Mouse (Mus musculus): Measurements from ENCODE around the gene Pdzd2. TPM values are rescaled to one million over a fixed set of nuclear protein-coding genes. Genes with fewer than 3 reads are reported as not detected.

The Pdzd2 gene
- polyA plus RNA-seq, 1 experiment from 2014 or later = 9.1 TPM

DNA sequence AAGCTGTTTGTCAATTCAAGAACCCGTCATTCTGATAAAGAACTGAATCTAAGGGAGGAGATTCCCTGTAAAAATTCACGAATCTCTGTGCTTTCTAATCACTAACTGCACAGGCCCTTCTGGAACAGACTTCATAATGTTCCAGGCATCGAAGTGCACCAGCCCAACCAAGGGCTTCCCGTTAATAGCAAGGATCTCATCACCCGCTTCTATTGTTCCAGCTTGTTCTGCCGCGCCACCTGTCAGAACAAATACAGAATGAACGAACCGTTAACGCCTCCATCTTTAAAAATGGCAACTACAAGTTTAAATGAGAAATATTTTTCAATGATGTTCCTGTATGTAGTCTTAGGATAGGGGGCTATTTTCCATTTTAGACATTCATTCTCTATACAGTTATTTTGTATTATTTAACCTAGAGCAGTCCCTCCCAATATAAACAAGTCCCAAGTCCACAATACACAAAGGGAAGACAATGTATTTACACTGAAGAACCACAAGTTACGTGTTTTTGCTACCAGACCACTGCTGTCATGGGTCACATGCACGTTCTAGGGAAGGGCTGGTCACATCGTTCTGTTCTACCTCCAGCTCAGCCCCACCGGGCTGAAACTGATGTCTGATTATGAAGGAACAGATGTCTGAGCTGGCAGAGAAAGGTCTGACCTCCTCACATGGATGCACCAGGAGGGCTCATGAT is 377.6 kb downstream of the Pdzd2 start:
- no peak for DNase-seq (ENCODE audit: low spot score)
- peaks cover 5% of the 10 kb centered on the region for H3K36me3 ChIP-seq (ENCODE audit: control insufficient read depth, insufficient read depth, low read length)

GRCm38 (mm10) chr15:12360519-12361212 is 379.1 kb downstream of the Pdzd2 start:
- H3K9me3 ChIP-seq (ENCODE audit: control insufficient read depth, low read length) = no peaks in the 10 kb centered on the region
- no peaks in the 10 kb centered on the region for H3K27me3 ChIP-seq (replicated peaks; ENCODE audit: control insufficient read depth, insufficient read depth, low read length)
- no peak overlapping the region for H3K4me3 ChIP-seq (ENCODE audit: low read depth, low read length)
- no peak for DNase-seq (ENCODE audit: low spot score)
- ATAC-seq (replicated peaks; ENCODE audit: low FRiP score) = no peak
- no peak overlapping the region for H3K4me2 ChIP-seq
- peaks cover under 1% of the 10 kb centered on the region; the same call in 1 of the 2 replicates for H3K4me1 ChIP-seq (replicated peaks; ENCODE audit: control insufficient read depth, insufficient read depth, low read length)
- no peak overlapping the region for H3K27ac ChIP-seq (ENCODE audit: low read depth, low read length)
- H3K36me3 ChIP-seq (ENCODE audit: control insufficient read depth, insufficient read depth, low read length) = peaks cover 5% of the 10 kb centered on the region
- 79% methylated on average over 19 of the region's 19 CpGs for WGBS
- no peak overlapping the region for H3K9ac ChIP-seq (ENCODE audit: low read depth, low read length)

More for the DNA sequence above, 377.6 kb downstream of the Pdzd2 start:
- H3K4me2 ChIP-seq = no peak overlapping the region
- H3K9ac ChIP-seq (ENCODE audit: low read depth, low read length) = no peak overlapping the region
- ATAC-seq (replicated peaks; ENCODE audit: low FRiP score) = no peak
- peaks cover 13% of the 10 kb centered on the region for H3K4me1 ChIP-seq (replicated peaks; ENCODE audit: control insufficient read depth, insufficient read depth, low read length)
- H3K27me3 ChIP-seq (replicated peaks; ENCODE audit: control insufficient read depth, insufficient read depth, low read length) = no peaks in the 10 kb centered on the region
- H3K27ac ChIP-seq (ENCODE audit: low read depth, low read length) = no peak overlapping the region
- WGBS = 87% methylated on average over 14 of the region's 14 CpGs
- H3K4me3 ChIP-seq (ENCODE audit: low read depth, low read length) = no peak overlapping the region
- no peaks in the 10 kb centered on the region for H3K9me3 ChIP-seq (ENCODE audit: control insufficient read depth, low read length)

- H3K4me2 ChIP-seq = no peak overlapping the region
- ATAC-seq (replicated peaks; ENCODE audit: low FRiP score) (no peak), DNase-seq (ENCODE audit: low spot score) (no peak)
- no peak overlapping the region for H3K9ac ChIP-seq (ENCODE audit: low read depth, low read length)
- no peak overlapping the region for H3K4me3 ChIP-seq (ENCODE audit: low read depth, low read length)
- no peaks in the 10 kb centered on the region for H3K27me3 ChIP-seq (replicated peaks; ENCODE audit: control insufficient read depth, insufficient read depth, low read length)
- H3K27ac ChIP-seq (ENCODE audit: low read depth, low read length) = no peak overlapping the region
- peaks cover 15% of the 10 kb centered on the region for H3K36me3 ChIP-seq (ENCODE audit: control insufficient read depth, insufficient read depth, low read length)
- no peaks in the 10 kb centered on the region for H3K4me1 ChIP-seq (replicated peaks; ENCODE audit: control insufficient read depth, insufficient read depth, low read length)
- H3K9me3 ChIP-seq (ENCODE audit: control insufficient read depth, low read length) = no peaks in the 10 kb centered on the region
- WGBS = 86% methylated on average over 5 of the region's 5 CpGs
Measured at GRCm38 (mm10) chr15:12358384-12358783, 381.3 kb downstream of the Pdzd2 start.

DNA sequence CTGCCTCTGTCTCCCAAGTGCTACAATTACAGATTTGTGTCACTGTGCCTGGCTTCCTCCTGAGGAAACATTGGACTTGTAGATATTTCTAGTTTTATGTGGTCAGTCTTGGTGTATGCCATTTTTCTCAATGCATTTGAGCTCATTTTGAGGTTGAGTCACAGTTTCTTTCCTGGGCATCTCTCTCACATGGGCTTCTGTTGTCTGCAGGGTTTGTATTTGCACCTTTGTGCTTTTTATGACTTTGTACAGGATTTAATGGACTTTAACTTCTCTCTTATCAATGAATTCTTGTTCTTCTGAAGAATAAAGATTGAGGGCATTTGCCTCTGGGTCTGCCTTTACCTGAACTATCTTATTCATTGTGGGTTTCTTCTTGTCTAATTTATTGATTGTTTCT is 382.3 kb downstream of the Pdzd2 start:
- no peaks in the 10 kb centered on the region for H3K27me3 ChIP-seq (replicated peaks; ENCODE audit: control insufficient read depth, insufficient read depth, low read length)
- ATAC-seq (replicated peaks; ENCODE audit: low FRiP score) = no peak
- H3K9me3 ChIP-seq (ENCODE audit: control insufficient read depth, low read length) = no peaks in the 10 kb centered on the region
- H3K36me3 ChIP-seq (ENCODE audit: control insufficient read depth, insufficient read depth, low read length) = peaks cover 16% of the 10 kb centered on the region
- no peaks in the 10 kb centered on the region for H3K4me1 ChIP-seq (replicated peaks; ENCODE audit: control insufficient read depth, insufficient read depth, low read length)
- H3K27ac ChIP-seq (ENCODE audit: low read depth, low read length) = no peak overlapping the region
- no peak overlapping the region for H3K4me2 ChIP-seq
- DNase-seq (ENCODE audit: low spot score) = no peak
- no peak overlapping the region for H3K9ac ChIP-seq (ENCODE audit: low read depth, low read length)
- H3K4me3 ChIP-seq (ENCODE audit: low read depth, low read length) = no peak overlapping the region

GRCm38 (mm10) chr15:12355907-12356306 is 383.8 kb downstream of the Pdzd2 start:
- no peaks in the 10 kb centered on the region for H3K4me1 ChIP-seq (replicated peaks; ENCODE audit: control insufficient read depth, insufficient read depth, low read length)
- ATAC-seq (replicated peaks; ENCODE audit: low FRiP score) (no peak), DNase-seq (ENCODE audit: low spot score) (no peak)
- no peak overlapping the region for H3K4me3 ChIP-seq (ENCODE audit: low read depth, low read length)
- WGBS = 81% methylated on average over 7 of the region's 7 CpGs
- H3K27me3 ChIP-seq (replicated peaks; ENCODE audit: control insufficient read depth, insufficient read depth, low read length) = no peaks in the 10 kb centered on the region
- H3K27ac ChIP-seq (ENCODE audit: low read depth, low read length) = no peak overlapping the region
- H3K9me3 ChIP-seq (ENCODE audit: control insufficient read depth, low read length) = no peaks in the 10 kb centered on the region
- peaks cover 17% of the 10 kb centered on the region for H3K36me3 ChIP-seq (ENCODE audit: control insufficient read depth, insufficient read depth, low read length)
- no peak overlapping the region for H3K4me2 ChIP-seq
- H3K9ac ChIP-seq (ENCODE audit: low read depth, low read length) = no peak overlapping the region

- H3K27me3 ChIP-seq (replicated peaks; ENCODE audit: control insufficient read depth, insufficient read depth, low read length) = no peaks in the 10 kb centered on the region
- no peak for DNase-seq (ENCODE audit: low spot score)
- H3K4me1 ChIP-seq (replicated peaks; ENCODE audit: control insufficient read depth, insufficient read depth, low read length) = no peaks in the 10 kb centered on the region
- no peaks in the 10 kb centered on the region for H3K9me3 ChIP-seq (ENCODE audit: control insufficient read depth, low read length)
- WGBS = 92% methylated on average over 6 of the region's 6 CpGs
- H3K4me3 ChIP-seq (ENCODE audit: low read depth, low read length) = no peak overlapping the region
- no peak for ATAC-seq (replicated peaks; ENCODE audit: low FRiP score)
- peaks cover 17% of the 10 kb centered on the region for H3K36me3 ChIP-seq (ENCODE audit: control insufficient read depth, insufficient read depth, low read length)
- H3K9ac ChIP-seq (ENCODE audit: low read depth, low read length) = no peak overlapping the region
- no peak overlapping the region for H3K27ac ChIP-seq (ENCODE audit: low read depth, low read length)
- no peak overlapping the region for H3K4me2 ChIP-seq
Measured at GRCm38 (mm10) chr15:12355261-12355660, 384.5 kb downstream of the Pdzd2 start.

DNA sequence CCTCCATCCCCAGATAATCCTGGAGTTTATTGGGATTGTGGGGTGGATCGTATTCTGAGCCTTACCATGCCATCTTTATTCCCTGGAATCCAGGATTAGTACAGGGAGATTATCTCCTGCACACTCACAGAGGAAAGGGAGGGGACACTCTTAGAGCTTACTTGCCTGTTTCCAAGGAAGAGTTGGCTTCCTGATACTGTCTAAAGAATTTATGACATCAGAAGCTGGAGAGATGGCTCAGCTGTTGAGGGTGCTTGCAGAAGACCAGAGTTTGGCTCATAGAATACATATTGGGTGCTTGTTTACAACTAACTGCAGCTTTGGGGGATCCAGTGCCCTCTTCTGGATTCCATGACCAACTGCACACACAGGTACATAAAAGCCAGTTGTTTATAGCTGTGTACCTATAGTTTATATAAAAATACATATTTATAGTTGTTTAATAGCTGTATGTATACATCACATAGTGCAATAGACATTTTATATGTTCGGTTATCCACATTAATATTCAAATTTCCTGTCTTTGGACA is 385.4 kb downstream of the Pdzd2 start:
- H3K27me3 ChIP-seq (replicated peaks; ENCODE audit: control insufficient read depth, insufficient read depth, low read length) = no peaks in the 10 kb centered on the region
- no peaks in the 10 kb centered on the region for H3K4me1 ChIP-seq (replicated peaks; ENCODE audit: control insufficient read depth, insufficient read depth, low read length)
- WGBS = 94% methylated on average over 2 of the region's 2 CpGs
- H3K9ac ChIP-seq (ENCODE audit: low read depth, low read length) = no peak overlapping the region
- peaks cover 25% of the 10 kb centered on the region for H3K36me3 ChIP-seq (ENCODE audit: control insufficient read depth, insufficient read depth, low read length)
- no peaks in the 10 kb centered on the region for H3K9me3 ChIP-seq (ENCODE audit: control insufficient read depth, low read length)
- DNase-seq (ENCODE audit: low spot score) (no peak), ATAC-seq (replicated peaks; ENCODE audit: low FRiP score) (no peak)
- H3K4me3 ChIP-seq (ENCODE audit: low read depth, low read length) = no peak overlapping the region
- H3K27ac ChIP-seq (ENCODE audit: low read depth, low read length) = no peak overlapping the region
- no peak overlapping the region for H3K4me2 ChIP-seq

DNA sequence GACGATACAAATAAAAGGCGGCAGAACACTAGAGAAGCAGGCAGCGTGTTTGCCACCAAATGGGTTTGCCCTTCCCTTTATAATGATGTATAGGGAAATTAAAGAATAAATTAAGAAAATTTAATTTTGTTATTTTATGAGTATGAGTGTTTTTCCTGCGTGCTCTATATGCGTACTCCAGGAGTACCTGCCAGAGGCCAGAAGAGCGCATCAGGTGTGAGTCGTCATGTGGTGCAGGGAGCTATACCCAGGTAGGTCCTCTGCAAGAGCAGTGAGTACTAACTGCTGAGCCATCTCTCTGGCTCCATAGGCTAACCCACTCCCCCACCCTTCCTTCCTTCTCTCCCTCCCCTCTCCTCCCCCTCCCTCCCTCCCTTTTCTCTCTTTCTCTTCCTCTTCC is 388.3 kb downstream of the Pdzd2 start:
- no peak overlapping the region for H3K27ac ChIP-seq (ENCODE audit: low read depth, low read length)
- H3K4me2 ChIP-seq = no peak overlapping the region
- no peak overlapping the region for H3K9ac ChIP-seq (ENCODE audit: low read depth, low read length)
- ATAC-seq (replicated peaks; ENCODE audit: low FRiP score) = no peak
- peaks cover 29% of the 10 kb centered on the region for H3K36me3 ChIP-seq (ENCODE audit: control insufficient read depth, insufficient read depth, low read length)
- no peak for DNase-seq (ENCODE audit: low spot score)
- no peaks in the 10 kb centered on the region for H3K9me3 ChIP-seq (ENCODE audit: control insufficient read depth, low read length)
- WGBS = 95% methylated on average over 7 of the region's 7 CpGs
- H3K27me3 ChIP-seq (replicated peaks; ENCODE audit: control insufficient read depth, insufficient read depth, low read length) = no peaks in the 10 kb centered on the region
- H3K4me3 ChIP-seq (ENCODE audit: low read depth, low read length) = no peak overlapping the region
- H3K4me1 ChIP-seq (replicated peaks; ENCODE audit: control insufficient read depth, insufficient read depth, low read length) = no peaks in the 10 kb centered on the region

DNA sequence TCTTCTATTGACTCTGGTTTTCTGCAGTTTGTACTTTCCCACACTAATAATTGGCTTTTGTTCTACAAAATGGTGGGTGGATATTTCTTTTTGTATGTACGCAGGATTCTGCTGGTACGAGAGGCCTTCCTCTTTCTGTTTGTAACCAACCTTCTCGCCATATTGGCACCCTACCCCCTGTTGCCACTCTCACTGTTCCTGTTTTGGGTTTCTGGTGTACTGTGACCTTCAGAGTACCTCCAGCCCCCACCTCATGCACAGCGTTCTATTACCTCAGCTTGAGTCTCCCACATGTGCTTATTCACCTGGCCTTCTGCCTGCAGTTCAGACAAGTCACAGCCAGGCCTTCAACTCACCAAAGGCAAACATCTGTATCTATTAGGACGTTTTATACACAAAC is 389.9 kb downstream of the Pdzd2 start:
- no peak overlapping the region for H3K4me2 ChIP-seq
- no peaks in the 10 kb centered on the region for H3K9me3 ChIP-seq (ENCODE audit: control insufficient read depth, low read length)
- no peaks in the 10 kb centered on the region for H3K27me3 ChIP-seq (replicated peaks; ENCODE audit: control insufficient read depth, insufficient read depth, low read length)
- no peak overlapping the region for H3K27ac ChIP-seq (ENCODE audit: low read depth, low read length)
- no peak for ATAC-seq (replicated peaks; ENCODE audit: low FRiP score)
- no peaks in the 10 kb centered on the region for H3K4me1 ChIP-seq (replicated peaks; ENCODE audit: control insufficient read depth, insufficient read depth, low read length)
- H3K36me3 ChIP-seq (ENCODE audit: control insufficient read depth, insufficient read depth, low read length) = peaks cover 31% of the 10 kb centered on the region
- no peak for DNase-seq (ENCODE audit: low spot score)
- 90% methylated on average over 5 of the region's 5 CpGs for WGBS
- no peak overlapping the region for H3K4me3 ChIP-seq (ENCODE audit: low read depth, low read length)
- no peak overlapping the region for H3K9ac ChIP-seq (ENCODE audit: low read depth, low read length)

Data from liver, embryonic 11.5 days (tissue).